Mouse (Mus musculus): Measurements from ENCODE around the gene Tcp11x2. TPM values are rescaled to one million over a fixed set of nuclear protein-coding genes. Genes with fewer than 3 reads are reported as not detected.

Gene Tcp11x2
- polyA plus RNA-seq (2014; fragmentation: Nextera tagmentation; extraction: Ambion mirVana): 0.14 TPM in 1 of 2 replicates, not detected in the other

DNA sequence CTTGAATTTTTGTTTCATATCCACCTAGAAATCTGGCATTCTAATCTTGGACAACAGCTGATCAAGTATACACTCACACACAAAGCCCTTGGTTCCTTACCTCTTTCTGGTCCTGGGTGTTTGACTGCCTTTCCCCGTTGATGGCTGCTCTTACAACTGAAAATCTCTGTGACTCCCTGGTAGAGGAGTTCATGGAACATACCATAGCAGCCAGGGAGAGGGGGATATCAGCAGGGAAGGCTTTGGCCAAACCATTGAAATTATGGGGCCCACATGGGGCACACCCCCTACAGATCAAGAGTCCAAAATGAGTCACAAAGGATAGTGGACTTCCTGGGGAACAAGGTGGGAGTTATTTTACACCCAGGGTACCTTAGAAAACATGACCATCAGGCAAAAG, at the start of gene Tcp11x2:
Gene Tcp11x2 (minus strand): TSS at position 158 of the 400 bp plus-strand sequence.
- DNase-seq (ENCODE audit: low spot score) (no peak), ATAC-seq (ENCODE audit: low read depth) (no peak)
- no peak within 1 kb of the TSS for H3K4me2 ChIP-seq (ENCODE audit: low read depth, low read length)
- H3K9ac ChIP-seq (ENCODE audit: low read depth, low read length): no peak within 1 kb of the TSS
- no peaks in the 10 kb centered on the region; the same call in 1 of the 2 replicates for H3K27me3 ChIP-seq (replicated peaks; ENCODE audit: control insufficient read depth, insufficient read depth, low read length)
- no peaks in the 10 kb centered on the region for H3K9me3 ChIP-seq (ENCODE audit: control insufficient read depth, low read length)
- H3K4me3 ChIP-seq (ENCODE audit: low read depth, low read length): no peak within 1 kb of the TSS
- no peaks in the 10 kb centered on the region for H3K4me1 ChIP-seq (ENCODE audit: control insufficient read depth, insufficient read depth, low read length)
- no peaks in the 10 kb centered on the region for H3K36me3 ChIP-seq (ENCODE audit: control insufficient read depth, insufficient read depth, low read length)
- no peak within 1 kb of the TSS for H3K27ac ChIP-seq (replicated peaks; ENCODE audit: low read depth, low read length)
- WGBS: 64% methylated on average over 1 of the region's 1 CpGs

- peak overlapping the region; percentile 83; the same call in 1 of the 2 replicates for H3K27ac ChIP-seq (replicated peaks; ENCODE audit: low read depth, low read length)
Measured at GRCm38 (mm10) chrX:135743056-135743355, 49.4 kb upstream of the Tcp11x2 start.

GRCm38 (mm10) chrX:135742304-135743055, 48.9 kb upstream of the Tcp11x2 start, which contains the start of the genes Armcx5 and Gprasp1:
Gene Armcx5 (plus strand): TSS chrX:135742733.
Gene Gprasp1 (plus strand): TSS chrX:135742733.
- peaks cover 14% of the 10 kb centered on the region; the same call in 1 of the 2 replicates for H3K27me3 ChIP-seq (replicated peaks; ENCODE audit: control insufficient read depth, insufficient read depth, low read length)
- DNase-seq (ENCODE audit: low spot score): peak; percentile 96
- H3K4me1 ChIP-seq (ENCODE audit: control insufficient read depth, insufficient read depth, low read length): no peaks in the 10 kb centered on the region
- peak within 1 kb of the TSS; percentile 83 for H3K27ac ChIP-seq (replicated peaks; ENCODE audit: low read depth, low read length)
- ATAC-seq (ENCODE audit: low read depth): peak; percentile 98
- 0 out of 2 replicates have a peak, but pooled peaks cover 3% of the 10 kb centered on the region for H3K36me3 ChIP-seq (ENCODE audit: control insufficient read depth, insufficient read depth, low read length)
- WGBS: 21% methylated on average over 45 of the region's 48 CpGs
- peak within 1 kb of the TSS; percentile 75 for H3K9ac ChIP-seq (ENCODE audit: low read depth, low read length)
- H3K9me3 ChIP-seq (ENCODE audit: control insufficient read depth, low read length): no peaks in the 10 kb centered on the region
- H3K4me3 ChIP-seq (ENCODE audit: low read depth, low read length): peak within 1 kb of the TSS; percentile 61
- peak within 1 kb of the TSS; percentile 58 for H3K4me2 ChIP-seq (ENCODE audit: low read depth, low read length)

More at GRCm38 (mm10) chrX:135743056-135743355, 49.4 kb upstream of the Tcp11x2 start:
- Histone ChIP-seq H3K36me3 (ENCODE audit: control insufficient read depth, insufficient read depth, low read length) (0 out of 2 replicates have a peak, but pooled peaks cover 3% of the 10 kb centered on the region), H3K9ac (ENCODE audit: low read depth, low read length) (peak overlapping the region; percentile 75), H3K4me3 (ENCODE audit: low read depth, low read length) (peak overlapping the region; percentile 61), H3K4me2 (ENCODE audit: low read depth, low read length) (peak overlapping the region; percentile 58), H3K9me3 (ENCODE audit: control insufficient read depth, low read length) (no peaks in the 10 kb centered on the region), H3K4me1 (ENCODE audit: control insufficient read depth, insufficient read depth, low read length) (no peaks in the 10 kb centered on the region), H3K27me3 (replicated peaks; ENCODE audit: control insufficient read depth, insufficient read depth, low read length) (peaks cover 14% of the 10 kb centered on the region; the same call in 1 of the 2 replicates)
- DNase-seq (ENCODE audit: low spot score) (peak; percentile 1), ATAC-seq (ENCODE audit: low read depth) (no peak)
- 17% methylated on average over 7 of the region's 7 CpGs for WGBS

GRCm38 (mm10) chrX:135738730-135739520, 45.3 kb upstream of the Tcp11x2 start:
- ATAC-seq (ENCODE audit: low read depth) (no peak), DNase-seq (ENCODE audit: low spot score) (no peak)
- Histone ChIP-seq H3K9ac (ENCODE audit: low read depth, low read length) (no peak overlapping the region), H3K4me2 (ENCODE audit: low read depth, low read length) (no peak overlapping the region), H3K36me3 (ENCODE audit: control insufficient read depth, insufficient read depth, low read length) (no peaks in the 10 kb centered on the region), H3K4me3 (ENCODE audit: low read depth, low read length) (no peak overlapping the region), H3K4me1 (ENCODE audit: control insufficient read depth, insufficient read depth, low read length) (no peaks in the 10 kb centered on the region), H3K27me3 (replicated peaks; ENCODE audit: control insufficient read depth, insufficient read depth, low read length) (peaks cover 17% of the 10 kb centered on the region; the same call in 1 of the 2 replicates), H3K27ac (replicated peaks; ENCODE audit: low read depth, low read length) (no peak overlapping the region), H3K9me3 (ENCODE audit: control insufficient read depth, low read length) (no peaks in the 10 kb centered on the region)
- WGBS: 75% methylated on average over 2 of the region's 2 CpGs

- ATAC-seq (ENCODE audit: low read depth) (no peak), DNase-seq (ENCODE audit: low spot score) (no peak)
- Histone ChIP-seq H3K4me2 (ENCODE audit: low read depth, low read length) (no peak within 1 kb of the TSS), H3K9ac (ENCODE audit: low read depth, low read length) (no peak within 1 kb of the TSS), H3K9me3 (ENCODE audit: control insufficient read depth, low read length) (no peaks in the 10 kb centered on the region), H3K27me3 (replicated peaks; ENCODE audit: control insufficient read depth, insufficient read depth, low read length) (peaks cover under 1% of the 10 kb centered on the region; the same call in 1 of the 2 replicates), H3K4me1 (ENCODE audit: control insufficient read depth, insufficient read depth, low read length) (no peaks in the 10 kb centered on the region), H3K4me3 (ENCODE audit: low read depth, low read length) (no peak within 1 kb of the TSS), H3K36me3 (ENCODE audit: control insufficient read depth, insufficient read depth, low read length) (no peaks in the 10 kb centered on the region), H3K27ac (replicated peaks; ENCODE audit: low read depth, low read length) (no peak within 1 kb of the TSS)
- WGBS: 72% methylated on average over 10 of the region's 10 CpGs
Measured at GRCm38 (mm10) chrX:135725161-135725560, 31.6 kb upstream of the Tcp11x2 start, which contains the start of gene Tmsb15a. Gene Tmsb15a (minus strand): TSS chrX:135725261.

DNA sequence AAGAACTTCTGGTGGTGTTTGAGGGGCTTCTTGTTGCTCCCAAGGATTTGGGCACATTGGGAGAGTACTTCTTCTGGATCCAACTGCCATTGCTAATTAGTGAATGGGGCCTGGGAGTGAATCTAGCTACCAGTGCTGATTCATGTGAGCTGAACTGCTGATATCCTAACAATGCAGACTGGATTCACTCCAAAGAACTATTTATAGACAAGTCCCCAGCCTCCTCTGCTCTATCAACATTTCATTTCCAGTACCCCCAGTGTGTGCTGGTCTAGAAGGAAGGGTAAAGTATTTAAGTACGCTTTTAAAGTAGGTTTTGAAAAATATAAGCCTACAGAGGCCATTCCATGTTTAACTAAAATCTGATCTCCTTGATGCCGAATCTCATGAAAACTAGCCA, 19.3 kb upstream of the Tcp11x2 start:
- no peaks in the 10 kb centered on the region for H3K9me3 ChIP-seq (ENCODE audit: control insufficient read depth, low read length)
- H3K4me1 ChIP-seq (ENCODE audit: control insufficient read depth, insufficient read depth, low read length): no peaks in the 10 kb centered on the region
- no peak overlapping the region for H3K27ac ChIP-seq (replicated peaks; ENCODE audit: low read depth, low read length)
- ATAC-seq (ENCODE audit: low read depth): no peak
- H3K27me3 ChIP-seq (replicated peaks; ENCODE audit: control insufficient read depth, insufficient read depth, low read length): no peaks in the 10 kb centered on the region
- no peak overlapping the region for H3K4me3 ChIP-seq (ENCODE audit: low read depth, low read length)
- H3K4me2 ChIP-seq (ENCODE audit: low read depth, low read length): no peak overlapping the region
- 82% methylated on average over 2 of the region's 2 CpGs for WGBS
- no peaks in the 10 kb centered on the region for H3K36me3 ChIP-seq (ENCODE audit: control insufficient read depth, insufficient read depth, low read length)
- H3K9ac ChIP-seq (ENCODE audit: low read depth, low read length): no peak overlapping the region
- no peak for DNase-seq (ENCODE audit: low spot score)

DNA sequence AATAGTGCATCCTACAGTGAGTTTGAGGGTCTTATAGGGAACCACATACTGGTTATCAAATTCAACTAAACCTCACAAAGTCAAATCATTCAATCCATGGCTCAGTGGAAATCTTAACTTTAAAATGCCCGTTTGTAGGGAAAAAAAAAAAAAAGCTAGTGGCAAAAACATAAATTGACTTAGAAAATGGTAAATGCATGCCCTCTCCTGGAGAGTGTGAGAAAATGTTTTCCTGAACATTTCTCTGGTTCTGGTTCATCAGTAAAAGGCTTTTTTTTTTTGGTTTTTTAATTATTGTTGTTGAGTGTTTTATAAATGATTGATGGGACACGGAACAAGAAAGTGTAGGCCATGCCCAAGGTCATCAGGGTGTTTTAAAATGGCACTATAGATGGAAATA, 10.8 kb upstream of the Tcp11x2 start:
- Histone ChIP-seq H3K27ac (replicated peaks; ENCODE audit: low read depth, low read length) (no peak overlapping the region), H3K4me2 (ENCODE audit: low read depth, low read length) (no peak overlapping the region), H3K36me3 (ENCODE audit: control insufficient read depth, insufficient read depth, low read length) (no peaks in the 10 kb centered on the region), H3K4me3 (ENCODE audit: low read depth, low read length) (no peak overlapping the region), H3K4me1 (ENCODE audit: control insufficient read depth, insufficient read depth, low read length) (no peaks in the 10 kb centered on the region), H3K27me3 (replicated peaks; ENCODE audit: control insufficient read depth, insufficient read depth, low read length) (no peaks in the 10 kb centered on the region), H3K9ac (ENCODE audit: low read depth, low read length) (no peak overlapping the region), H3K9me3 (ENCODE audit: control insufficient read depth, low read length) (no peaks in the 10 kb centered on the region)
- ATAC-seq (ENCODE audit: low read depth) (no peak), DNase-seq (ENCODE audit: low spot score) (no peak)
- 31% methylated on average over 2 of the region's 2 CpGs for WGBS

DNA sequence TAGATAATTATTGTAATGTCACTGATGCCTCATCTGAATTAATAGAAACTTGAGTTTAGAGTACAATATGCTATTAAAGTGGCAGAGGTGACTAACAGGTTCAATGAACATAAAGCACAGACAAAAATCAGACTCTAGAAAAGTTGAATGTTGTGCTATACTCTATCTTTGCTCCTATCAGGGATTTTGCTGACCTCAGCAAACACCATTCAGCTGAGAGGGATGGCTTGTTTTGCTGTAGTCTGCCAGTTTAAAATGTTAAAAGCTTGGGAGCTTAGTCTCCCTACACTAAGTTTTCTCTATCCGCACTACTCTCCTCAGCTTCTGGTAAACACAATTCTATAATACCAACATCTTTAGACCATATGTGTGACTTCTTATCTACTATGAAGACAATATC, 9.5 kb upstream of the Tcp11x2 start:
- ATAC-seq (ENCODE audit: low read depth): no peak
- H3K27me3 ChIP-seq (replicated peaks; ENCODE audit: control insufficient read depth, insufficient read depth, low read length): no peaks in the 10 kb centered on the region
- no peaks in the 10 kb centered on the region for H3K36me3 ChIP-seq (ENCODE audit: control insufficient read depth, insufficient read depth, low read length)
- DNase-seq (ENCODE audit: low spot score): no peak
- 85% methylated on average over 1 of the region's 1 CpGs for WGBS
- H3K4me3 ChIP-seq (ENCODE audit: low read depth, low read length): no peak overlapping the region
- no peaks in the 10 kb centered on the region for H3K9me3 ChIP-seq (ENCODE audit: control insufficient read depth, low read length)
- H3K27ac ChIP-seq (replicated peaks; ENCODE audit: low read depth, low read length): no peak overlapping the region
- no peak overlapping the region for H3K4me2 ChIP-seq (ENCODE audit: low read depth, low read length)
- H3K4me1 ChIP-seq (ENCODE audit: control insufficient read depth, insufficient read depth, low read length): no peaks in the 10 kb centered on the region
- no peak overlapping the region for H3K9ac ChIP-seq (ENCODE audit: low read depth, low read length)
